Mouse (Mus musculus): ENCODE data around the gene Gadd45a. TPM values are rescaled to one million over a fixed set of nuclear protein-coding genes. Genes with fewer than 3 reads are reported as not detected.

Gene Gadd45a
- total RNA-seq (2021) = 1 to 10 TPM; 7.0 to 8.2 TPM
- long read RNA-seq, experiment 1, partial matches to known transcripts = 0 of 2 reads
- long read RNA-seq, experiment 1, other reads (novel, unspliced or antisense) = 0 of 2 reads
- long read RNA-seq, experiment 2, partial matches to known transcripts = 0 of 2 reads
- long read RNA-seq, experiment 2, other reads (novel, unspliced or antisense) = 0 of 2 reads

DNA sequence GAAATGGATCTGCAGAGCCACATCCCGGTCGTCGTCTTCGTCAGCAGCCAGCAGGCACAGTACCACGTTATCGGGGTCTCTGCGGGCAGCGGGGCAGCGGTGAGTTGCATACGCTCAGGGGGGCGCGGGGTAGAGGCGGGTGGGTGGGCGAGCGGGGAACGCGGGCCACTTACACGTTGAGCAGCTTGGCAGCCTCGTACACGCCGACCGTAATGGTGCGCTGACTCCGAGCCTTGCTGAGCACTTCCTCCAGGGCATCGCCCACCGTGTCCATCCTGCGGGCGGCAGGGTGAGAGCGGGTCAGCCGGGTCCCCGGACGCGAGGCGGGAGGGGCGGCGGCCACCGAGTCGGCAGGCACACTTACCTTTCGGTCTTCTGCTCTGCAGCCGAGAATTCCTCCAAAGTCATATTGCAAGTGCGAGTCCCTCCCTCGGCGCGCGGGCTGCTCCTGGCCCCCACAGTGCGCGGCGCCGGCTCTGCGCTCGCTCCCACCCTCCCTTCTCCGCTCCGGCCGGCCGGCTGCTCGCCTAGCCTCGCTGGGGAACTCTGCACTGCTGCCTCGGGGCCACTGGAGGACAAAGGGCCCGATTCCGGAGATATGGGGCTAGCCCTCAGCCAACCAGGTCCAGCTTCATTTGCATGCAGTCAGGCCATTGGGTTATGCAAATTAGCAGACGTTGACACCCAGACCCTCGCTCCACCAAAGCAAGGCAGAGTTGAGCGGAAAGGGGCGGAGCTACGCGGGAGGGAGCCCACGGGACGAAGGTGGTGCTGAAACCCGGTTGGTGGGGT, at the start of gene Gadd45a:
Gene Gadd45a (minus strand): TSS at position 621 of the 792 bp plus-strand sequence.
- DNase-seq (ENCODE audit: low spot score in 2 of 2) = peak; percentile 89 to 95

DNA sequence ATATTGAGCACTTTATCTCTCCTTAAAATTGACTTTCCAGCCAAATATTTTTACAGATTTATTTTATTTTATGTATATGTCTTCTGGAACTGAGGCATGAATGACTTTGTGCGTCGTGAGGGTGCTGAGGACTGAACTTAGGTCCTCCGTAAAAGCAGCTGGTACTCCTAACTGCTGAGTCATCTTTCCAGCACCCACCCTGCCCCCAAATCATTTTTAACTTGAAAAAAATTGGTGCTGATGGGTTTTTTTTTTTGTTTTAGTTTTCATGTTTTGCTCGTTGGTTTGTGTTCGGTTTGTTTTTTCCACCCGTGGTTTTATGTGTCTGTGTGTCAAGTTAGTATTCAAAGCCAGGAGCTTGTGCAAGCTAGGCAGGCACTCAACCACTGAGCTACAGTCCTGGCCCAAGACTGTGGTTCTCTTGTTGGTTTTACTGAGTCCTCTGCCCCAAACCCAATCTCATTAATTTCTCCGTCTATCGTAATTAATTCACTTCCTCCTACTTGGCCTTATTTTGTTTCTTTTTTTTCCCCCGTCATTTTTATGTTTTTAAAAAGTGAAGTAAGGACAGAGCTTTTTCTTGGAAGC, 48.7 kb upstream of the Gadd45a start:
- DNase-seq (ENCODE audit: low spot score in 2 of 2) = no peak

DNA sequence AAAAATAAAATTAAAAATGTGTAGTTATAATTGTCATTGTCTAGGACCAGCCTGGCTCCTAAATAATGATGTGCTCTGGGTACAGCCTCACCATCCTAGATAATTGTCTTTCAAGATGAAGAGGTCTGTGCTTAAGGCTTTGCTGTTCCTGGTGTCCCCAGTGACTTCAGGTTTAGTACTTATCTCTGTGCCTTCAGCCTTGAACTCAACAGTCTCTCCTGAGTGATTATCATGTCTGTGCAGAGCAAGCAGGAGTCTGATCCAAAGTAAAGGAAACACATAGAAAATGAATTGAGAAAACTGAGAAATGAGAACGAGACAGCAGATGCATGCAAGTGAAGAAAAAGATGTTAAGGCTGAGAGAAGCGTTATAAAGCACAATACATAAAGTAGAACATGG, 47.2 kb upstream of the Gadd45a start:
- DNase-seq (ENCODE audit: low spot score in 2 of 2) = no peak

DNA sequence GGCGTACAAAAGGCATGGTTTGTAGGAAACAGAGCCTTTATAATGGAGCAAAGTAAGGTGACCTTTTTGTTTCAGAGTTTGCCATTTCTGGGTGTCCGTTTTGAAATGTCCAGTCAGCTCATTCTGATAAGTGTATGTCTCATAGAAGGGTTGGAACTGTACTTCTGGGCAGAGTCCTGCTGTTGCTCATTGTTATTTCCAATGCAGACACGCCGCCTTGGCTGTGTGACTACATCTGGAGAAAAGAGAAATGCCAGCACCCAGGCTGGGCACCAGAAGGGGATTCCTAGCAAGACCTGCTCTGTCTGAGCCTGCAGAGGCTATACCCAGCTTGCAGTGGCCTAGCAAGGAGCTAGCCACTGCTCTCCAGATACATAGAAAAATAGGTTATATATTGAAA, 43.9 kb upstream of the Gadd45a start:
- DNase-seq (ENCODE audit: low spot score in 2 of 2) = no peak

DNA sequence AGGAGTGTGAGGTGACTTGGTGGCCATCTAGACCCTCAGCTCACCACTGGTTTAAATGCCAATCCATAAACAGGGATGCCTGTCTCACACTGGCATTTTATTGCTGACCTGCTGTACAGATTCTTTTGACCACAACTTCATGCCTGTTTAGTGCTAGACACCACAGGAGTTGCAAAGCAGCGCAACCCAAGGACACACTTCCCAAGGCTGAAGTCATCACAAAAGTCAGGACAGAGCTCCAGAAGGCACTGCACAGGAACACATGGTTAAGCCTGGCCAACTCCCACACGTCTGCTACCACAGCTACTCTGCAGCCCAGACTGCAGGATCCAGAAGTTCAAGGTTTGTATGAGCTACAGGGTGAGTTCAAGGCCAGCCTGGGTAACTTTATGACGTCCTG, 40.8 kb upstream of the Gadd45a start:
- DNase-seq (ENCODE audit: low spot score in 2 of 2) = no peak

DNA sequence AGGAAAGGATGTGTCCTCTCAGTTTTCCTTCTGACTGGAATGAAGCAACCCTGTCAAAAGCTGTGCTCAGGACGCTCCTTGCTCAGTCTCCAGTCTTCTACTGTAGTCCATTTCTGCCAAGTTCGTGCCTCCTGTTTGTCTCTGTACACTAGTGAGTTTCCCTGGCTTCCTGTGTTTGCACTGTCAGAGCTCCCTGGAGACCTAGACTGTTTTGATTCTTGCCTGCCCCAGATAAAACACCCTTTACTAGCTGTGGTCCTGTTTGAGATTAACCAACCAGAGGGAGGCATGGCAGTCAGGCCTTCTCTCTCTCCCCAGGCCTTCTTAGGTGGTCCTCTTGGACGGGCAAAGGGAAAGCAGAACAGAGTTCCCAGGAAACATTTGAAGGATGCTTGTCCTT, 40.2 kb upstream of the Gadd45a start:
- no peak for DNase-seq (ENCODE audit: low spot score in 2 of 2)

DNA sequence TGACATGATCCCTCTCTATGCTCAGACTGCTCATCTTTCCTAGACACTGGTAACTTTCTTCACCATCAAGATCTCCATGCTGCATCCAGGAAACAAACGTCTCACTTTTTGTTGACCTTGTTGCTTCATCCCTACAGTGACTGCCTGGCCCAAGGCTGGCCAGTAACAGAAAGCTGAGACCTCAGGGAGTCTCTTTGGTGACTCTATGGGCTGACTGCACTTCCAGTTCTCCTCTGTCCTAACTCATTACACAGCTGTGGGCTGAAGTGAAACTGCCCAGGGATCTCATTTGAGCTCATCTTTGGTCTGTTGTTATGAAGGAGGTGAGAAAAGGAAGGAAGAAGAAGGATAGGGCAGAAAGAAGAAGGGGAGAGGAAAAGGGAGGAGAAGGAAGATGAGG, 39.1 kb upstream of the Gadd45a start:
- DNase-seq (ENCODE audit: low spot score in 2 of 2) = no peak

DNA sequence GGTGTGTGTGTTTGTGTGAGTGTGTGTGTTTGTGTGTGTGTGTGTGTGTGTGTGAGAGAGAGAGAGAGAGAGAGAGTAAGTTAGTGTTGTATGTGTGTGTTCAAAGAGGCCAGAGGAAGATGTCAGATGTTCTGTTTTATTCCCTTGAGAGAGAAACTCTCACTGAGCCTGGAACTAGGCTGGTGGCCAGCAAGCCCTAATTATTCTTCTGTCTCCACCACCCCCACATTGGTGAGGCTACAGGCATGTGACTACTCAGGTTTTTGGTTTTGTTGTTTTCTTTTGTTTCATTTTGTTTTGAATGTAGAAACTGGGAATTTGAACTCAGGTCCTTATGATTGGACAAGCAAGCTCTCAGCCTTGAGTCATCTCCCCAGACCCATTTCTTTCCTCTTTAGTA, 37.6 kb upstream of the Gadd45a start:
- no peak for DNase-seq (ENCODE audit: low spot score in 2 of 2)

DNA sequence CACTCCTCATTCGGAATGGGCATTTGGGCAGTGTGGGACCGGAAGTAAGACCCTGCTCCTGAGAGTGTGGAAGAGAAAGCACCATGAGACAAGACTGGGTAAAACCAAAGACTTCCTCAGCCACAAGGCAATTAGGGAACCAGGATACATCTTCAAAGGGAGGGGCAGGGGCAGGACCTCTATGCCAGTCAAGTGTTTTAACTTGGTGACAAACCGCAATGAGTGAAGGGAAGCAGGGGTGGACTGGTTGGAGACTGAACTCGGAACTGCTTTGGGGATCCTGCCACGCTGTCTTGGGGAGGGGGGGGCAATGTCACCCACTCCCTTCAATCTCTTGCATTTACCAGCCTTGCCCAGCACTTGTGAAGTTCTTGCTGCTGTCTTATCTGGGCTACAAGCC, 36.7 kb upstream of the Gadd45a start:
- no peak for DNase-seq (ENCODE audit: low spot score in 2 of 2)

DNA sequence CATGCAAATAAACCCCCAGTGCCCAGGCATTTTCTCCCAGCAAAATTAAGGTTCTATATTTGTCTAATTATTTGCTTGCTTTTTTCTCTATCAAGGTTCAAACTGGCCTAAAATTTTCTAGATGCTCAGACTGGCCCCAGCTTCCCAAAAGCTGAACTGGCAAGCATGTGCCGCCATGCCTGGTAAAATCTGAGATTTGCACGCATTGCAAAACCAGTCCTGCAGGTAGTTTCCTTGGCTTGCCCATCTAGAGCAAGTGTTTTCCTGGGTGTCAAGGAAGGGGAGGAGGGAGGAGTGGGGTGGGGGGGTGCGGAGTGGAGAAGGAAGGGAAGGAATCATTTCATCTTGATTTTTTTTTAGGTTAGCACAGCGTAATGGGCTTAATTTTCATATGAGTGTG, 36.2 kb upstream of the Gadd45a start:
- no peak for DNase-seq (ENCODE audit: low spot score in 2 of 2)

DNA sequence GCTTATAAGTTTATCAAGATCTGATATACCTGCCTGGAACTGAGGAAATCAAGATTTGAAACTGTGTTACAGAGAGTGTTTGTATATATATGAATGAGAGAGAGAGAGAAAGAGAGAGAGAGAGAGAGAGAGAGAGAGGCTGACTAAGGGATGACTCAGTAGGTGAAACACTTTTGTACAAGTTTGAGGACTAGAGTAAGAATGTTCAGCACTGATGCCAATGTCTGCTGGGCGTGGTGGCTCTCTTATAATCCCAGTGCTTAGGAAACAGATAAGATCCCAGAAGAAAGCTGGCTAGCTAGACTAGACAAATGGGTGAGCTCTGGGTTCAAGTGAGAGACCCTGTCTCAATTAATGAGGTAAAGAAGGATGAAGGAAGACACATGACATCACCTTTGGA, 34.4 kb upstream of the Gadd45a start:
- DNase-seq (ENCODE audit: low spot score in 2 of 2) = no peak

DNA sequence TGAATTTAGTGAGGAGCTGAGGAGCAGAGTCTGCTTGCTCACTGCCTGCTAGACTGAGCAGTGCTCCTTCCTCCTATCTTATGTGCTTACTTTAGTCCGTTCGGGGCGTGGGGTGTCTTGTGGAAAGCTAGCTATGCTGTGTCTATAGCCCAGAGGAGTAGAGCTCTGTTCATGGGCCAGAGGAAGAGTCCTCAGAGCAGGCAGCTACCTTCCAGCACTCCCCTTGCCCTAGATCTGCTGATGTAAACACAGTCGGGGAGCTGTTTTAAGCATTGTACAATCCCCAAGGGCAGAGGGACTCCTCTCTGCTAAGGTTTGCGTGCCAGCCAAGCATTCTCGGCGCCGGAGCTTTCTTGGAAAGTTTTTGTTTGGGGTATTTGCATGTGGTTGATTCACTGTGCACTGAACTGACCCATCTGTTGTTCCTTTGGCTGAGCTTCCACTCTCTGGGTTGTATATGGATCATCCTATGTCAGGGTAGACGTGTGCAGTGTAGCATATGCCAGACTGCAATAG, 32.6 kb upstream of the Gadd45a start:
- DNase-seq (ENCODE audit: low spot score in 2 of 2) = no peak

DNA sequence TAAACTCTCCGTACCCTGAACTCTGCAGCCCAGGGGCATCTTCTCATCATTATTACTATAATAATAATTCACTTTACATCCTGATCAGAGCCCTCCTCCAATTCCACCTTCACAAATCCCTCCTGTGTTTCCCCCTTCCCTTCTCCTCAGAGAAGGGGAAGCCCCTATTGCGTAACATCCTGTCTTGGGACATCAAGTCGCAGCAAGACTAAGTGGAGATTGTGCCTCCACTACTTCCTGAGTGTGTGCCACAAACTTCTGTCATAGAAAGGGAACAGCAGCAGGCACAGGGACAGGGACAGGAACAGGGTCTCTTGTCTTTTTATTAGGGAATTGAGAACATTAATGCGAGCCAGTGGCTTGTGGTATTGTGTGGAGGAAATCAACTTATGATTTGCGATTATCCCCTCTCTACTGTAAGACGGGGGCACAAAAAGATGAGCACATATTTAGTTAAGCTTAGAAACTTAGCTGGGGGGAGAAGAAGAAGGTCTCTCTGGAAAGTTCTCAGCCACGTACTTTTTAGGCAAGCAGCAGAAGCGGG, 32.0 kb upstream of the Gadd45a start:
- no peak for DNase-seq (ENCODE audit: low spot score in 2 of 2)

DNA sequence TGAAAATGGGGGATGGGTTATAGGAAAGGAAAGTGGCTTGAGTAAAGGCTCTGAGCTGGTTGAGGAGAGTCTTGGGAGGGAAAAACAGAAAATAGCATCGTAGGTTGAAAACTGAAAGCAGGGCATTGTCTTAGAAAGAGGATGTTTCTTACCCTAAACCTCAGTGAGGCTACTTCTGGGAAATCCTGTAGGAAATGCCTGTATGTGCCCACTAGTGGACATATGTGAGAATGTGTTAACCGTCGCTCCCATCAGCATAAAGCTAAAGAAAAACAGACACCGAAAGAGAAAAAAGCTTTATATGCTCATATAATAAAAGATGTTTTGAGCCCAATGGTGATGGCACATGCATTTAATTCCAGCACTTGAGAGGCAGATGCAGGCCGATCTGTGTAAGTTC, 22.8 kb upstream of the Gadd45a start:
- no peak for DNase-seq (ENCODE audit: low spot score in 2 of 2)

DNA sequence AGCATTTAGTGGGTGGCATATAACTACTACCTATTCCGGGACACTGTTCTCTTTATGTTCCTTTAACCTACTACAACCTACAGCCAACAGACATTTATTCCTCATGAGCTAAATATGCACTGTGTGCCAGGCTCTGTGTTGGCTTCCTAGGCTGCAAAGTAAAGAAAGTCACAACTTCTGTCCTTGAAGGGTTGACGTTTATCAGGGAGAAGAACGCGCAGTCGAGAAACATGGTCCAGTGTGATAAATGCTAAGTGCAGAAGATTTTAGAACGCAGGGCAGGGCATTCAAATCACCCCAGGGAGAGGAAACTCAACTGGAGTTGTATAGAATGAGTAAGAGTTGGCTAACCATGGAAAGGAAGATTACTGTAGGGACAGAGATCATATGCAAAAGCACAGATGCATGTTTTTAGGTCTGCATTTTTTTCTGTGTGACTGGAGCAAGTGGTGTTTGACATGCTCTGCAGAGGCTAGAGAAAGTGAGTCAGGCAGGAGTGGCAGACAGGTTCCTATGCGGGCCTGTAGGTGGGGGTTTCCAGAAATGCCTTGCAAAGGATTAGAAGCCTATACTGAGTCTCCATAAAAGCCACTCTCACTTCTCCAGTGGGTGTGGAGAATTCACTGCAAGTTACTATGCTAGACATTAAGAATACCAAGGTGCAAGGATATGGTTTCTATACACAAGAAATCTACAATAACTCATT, 20.9 kb upstream of the Gadd45a start:
- DNase-seq (ENCODE audit: low spot score in 2 of 2) = no peak

DNA sequence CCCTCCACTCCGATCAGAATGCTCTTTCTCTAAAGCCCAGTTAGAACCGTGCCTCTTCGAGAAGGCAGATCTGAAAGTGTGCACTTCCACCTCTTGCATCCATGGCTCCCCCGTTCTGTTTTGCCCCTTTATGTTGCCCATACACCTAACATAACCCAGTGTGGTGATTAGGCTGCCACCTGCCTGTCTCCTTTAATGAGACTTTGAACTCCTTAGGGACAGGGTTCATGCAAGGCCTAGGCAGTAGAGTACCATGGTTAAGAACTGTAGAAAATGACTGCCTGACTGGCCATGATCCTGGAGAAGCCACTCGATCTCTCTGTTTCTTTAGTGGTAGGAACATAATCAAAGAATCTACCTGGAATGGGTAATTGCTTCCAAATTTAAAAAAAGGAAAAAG, 20.3 kb upstream of the Gadd45a start:
- no peak for DNase-seq (ENCODE audit: low spot score in 2 of 2)

DNA sequence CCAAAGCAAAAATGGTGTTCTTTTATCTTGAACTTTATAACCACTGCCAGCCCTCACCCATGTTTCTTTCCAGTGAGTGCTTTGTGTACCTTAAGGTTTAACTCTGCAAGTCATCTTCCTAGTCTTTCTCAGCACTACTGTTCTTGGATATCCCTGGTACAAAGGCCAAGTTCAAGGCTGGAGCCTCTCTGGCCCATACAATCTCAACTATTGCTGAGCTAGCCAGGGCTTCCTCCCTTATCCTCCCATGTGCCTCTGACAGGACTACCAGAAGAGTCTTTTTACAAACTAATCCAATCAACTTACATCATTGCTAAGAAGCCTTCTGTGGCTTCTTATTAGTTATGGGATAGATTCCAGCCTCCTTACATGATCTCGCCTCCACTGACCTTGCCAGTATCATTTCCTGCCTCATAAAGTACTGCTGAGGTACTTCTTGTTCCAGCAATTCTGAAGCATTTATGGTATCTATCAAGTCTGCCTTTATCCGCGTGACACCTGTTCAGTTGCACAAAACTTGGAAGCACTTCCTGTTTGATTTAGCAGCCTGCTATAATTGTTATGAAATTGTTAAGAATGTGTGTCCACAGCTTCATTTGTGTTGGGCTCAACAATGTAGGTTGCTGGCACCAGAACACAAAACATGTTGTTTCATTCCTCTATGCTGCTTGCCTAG, 19.8 kb upstream of the Gadd45a start:
- DNase-seq (ENCODE audit: low spot score in 2 of 2) = no peak

DNA sequence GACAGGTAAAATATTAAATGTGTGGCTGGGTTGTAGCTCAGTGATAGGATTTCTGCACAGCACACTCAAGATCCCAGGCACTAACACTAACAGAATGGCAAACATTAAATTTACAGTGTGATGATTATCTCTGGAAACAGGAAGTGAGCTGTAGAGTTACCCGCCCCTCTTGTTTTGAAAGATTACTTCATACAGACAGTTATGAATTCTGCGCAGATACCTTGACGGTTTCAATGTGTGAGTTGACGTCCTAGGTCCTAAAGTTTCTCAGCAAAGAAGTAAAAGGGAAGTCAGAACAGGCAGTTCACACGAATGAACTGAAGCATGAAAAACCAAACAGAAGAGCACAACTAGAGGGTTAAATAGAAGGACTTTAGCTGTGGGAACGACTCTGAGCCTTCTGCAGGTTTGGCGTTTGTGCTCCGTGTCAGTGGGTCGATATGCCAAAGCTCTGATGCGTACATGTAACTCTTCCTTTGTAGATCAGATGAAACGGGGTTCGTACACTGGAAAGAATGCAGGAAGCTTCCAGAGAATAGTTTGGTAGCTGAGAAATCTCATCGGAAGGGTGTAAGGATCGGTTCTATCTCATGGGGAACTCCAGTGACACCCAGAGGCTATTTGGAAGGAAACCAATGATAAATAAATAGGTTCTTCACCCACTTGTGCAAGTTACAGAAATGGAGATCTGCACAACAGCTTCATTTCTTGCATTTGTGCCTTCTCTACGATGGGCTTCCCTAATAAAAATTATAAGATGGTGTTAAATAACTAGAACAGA, 19.0 kb upstream of the Gadd45a start:
- DNase-seq (ENCODE audit: low spot score in 2 of 2) = no peak

DNA sequence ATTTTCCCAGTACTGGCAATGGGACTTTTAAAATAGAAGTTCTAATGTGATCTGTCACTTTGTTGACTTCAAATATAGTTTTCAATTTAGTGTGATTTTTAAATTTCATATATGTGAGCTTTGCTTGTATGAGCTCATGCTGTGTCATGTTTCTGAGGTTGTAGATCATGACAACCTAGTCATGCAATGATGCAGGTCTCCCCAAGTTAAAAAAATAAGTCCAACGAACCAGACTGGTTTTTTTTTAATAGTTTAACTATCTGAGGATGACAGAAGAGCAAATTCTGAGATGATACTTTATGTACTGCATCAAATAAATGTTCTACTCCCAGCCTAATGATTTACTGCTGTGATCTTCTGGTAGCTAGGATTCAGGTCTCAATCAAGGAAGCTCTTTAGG, 12.8 kb upstream of the Gadd45a start:
- DNase-seq (ENCODE audit: low spot score in 2 of 2) = no peak

DNA sequence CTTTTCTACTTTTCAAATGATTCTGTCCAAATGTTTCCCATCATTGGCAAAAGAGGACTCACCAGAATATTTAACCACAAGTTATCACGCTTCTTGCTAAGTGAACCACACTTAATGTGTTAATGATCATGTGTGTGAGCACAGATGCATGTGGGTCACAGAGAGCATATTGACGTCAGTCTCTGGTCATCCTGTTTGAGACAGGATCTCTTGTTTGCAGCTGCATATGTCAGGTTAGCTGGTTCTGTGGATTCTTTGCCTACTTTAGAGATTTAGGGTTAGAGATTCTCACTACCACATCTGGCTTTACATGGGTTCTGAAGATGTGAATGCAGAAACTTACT, 12.4 kb upstream of the Gadd45a start:
- no peak for DNase-seq (ENCODE audit: low spot score in 2 of 2)

Data from layer of hippocampus, postnatal 14 days (tissue).